Mouse (Mus musculus) Patski (cell line): ENCODE measurements around the gene Dnajb13. TPM values are rescaled to one million over a fixed set of nuclear protein-coding genes. Genes with fewer than 3 reads are reported as not detected.
"Not testable (repeated sequence)": the region's sequence is repeated elsewhere in the genome, so short reads cannot be mapped to it uniquely, and the experiment has no call there.

Experiments
- ATAC-seq: fragments of 100-300 bp; one replicate; pipeline ENCODE4 v1.8.0; 2021
- CTCF ChIA-PET: fragments of 350-600 bp; sonication (Branson Sonifier 250); formaldehyde crosslinking; loops from one replicate; lab custom pipeline; 2022; ENCODE audit warnings: inconsistent platforms; lab: Charles Lee
- POLR2A ChIA-PET: fragments of 350-600 bp; sonication (Branson Sonifier 250); formaldehyde crosslinking; loops from one replicate; lab custom pipeline; 2022; ENCODE audit warnings: antibody characterized with exemption, inconsistent platforms; lab: Charles Lee
- DNase-seq: peaks from one replicate; pipeline ENCODE4 v3.0.0-alpha.2; 2011; ENCODE audit warnings: low read depth, low spot score
- H3K27me3 ChIP-seq: fragments of 371-371 bp; one replicate; pipeline ENCODE4 v1.5.1; 2021
- CTCF ChIP-seq: fragments of 100-300 bp; IDR thresholded peaks from one replicate; pipeline ENCODE4 v1.5.1; 2021
- in situ Hi-C: fragments of 300-500 bp; cut with MboI; formaldehyde crosslinking; loops from 3 replicates; pipeline ENCODE4 v1.11.1; 2018; ENCODE audit warnings: low pct_unique_long_range_greater_than_20kb, mixed read lengths
- polyA plus RNA-seq: library from polyadenylated mRNA; unstranded; gene quantifications from one replicate; pipeline ENCODE4 v1.2.3, GENCODE M21; 2021

The Dnajb13 gene
- polyA plus RNA-seq, 1 experiment from 2014 or later, result 0.05 TPM

DNA sequence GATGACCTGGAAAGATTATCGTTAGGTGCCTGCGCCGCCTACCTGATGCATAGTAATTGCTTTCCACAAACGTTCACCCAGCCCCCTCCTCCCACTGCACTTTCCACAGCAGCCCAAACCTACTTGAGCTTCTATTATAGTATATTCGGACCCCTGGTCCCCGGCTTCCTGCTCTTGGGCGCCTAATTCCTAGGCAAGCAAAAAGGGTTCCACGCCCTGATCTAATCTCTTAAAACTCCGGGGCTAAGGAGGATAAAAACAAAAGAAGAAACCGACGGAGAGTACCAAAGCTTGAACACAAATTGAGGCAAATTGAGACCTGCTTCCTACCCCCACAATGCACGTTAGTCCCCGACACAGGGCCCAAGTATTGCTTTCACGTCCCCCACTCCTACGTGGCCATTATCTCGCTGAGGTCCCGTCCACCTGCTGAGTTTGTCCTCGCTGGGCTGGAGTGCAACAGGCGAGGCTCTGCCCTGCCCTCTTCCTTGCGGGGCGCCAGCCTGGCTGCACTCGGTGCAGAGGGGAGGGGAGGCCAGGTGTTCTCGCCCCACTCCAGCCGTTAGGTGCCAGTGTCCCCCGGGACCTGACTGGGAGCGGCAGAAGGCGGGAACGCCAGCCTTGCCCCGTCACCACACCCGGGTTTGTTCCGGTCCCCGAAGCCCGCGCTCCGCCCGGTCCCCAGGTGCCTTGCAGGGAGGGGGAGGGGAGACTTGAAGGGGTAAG lies 22.2 kb downstream of the Dnajb13 start:
- in situ Hi-C loops, result no loop called here
- H3K27me3 ChIP-seq, result no peaks in the 10 kb centered on the region
- ChIA-PET POLR2A (no interaction called here), CTCF (no interaction called here)
- ATAC-seq (no peak), DNase-seq (no peak)
- no peak for TF ChIP-seq CTCF

DNA sequence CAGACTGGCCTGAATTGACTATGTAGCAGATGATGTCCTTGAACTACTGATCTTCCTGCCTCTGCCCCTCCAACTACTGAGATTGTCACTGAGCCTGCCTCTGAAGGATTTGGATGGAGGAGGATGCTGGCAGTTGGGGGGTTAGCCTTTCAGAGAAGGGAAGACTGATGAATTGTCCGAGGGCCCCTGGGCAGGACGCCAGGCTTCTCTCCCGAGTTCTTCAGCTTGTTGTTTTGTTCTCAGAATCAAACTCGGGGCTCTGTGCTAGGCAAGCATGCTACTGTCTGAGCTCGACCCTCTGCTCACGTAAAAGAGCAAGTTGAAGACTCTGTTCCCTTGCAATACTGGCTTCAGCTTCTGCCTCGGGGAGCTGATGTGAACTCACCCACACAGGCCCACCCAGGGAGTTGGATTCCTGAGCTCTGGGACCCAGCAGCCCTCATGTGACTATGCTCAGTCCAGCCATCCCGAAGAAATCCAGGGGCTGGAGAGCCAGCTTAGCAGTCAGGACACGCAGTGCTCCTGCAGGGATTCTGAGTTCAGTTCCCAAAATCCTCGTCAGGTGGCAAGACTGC lies 26.2 kb downstream of the Dnajb13 start:
- no peak for TF ChIP-seq CTCF
- POLR2A ChIA-PET, result no interaction called here
- no peak for ATAC-seq
- no peak for DNase-seq
- CTCF ChIA-PET, result no interaction called here
- in situ Hi-C loops, result no loop called here
- no peaks in the 10 kb centered on the region for H3K27me3 ChIP-seq

DNA sequence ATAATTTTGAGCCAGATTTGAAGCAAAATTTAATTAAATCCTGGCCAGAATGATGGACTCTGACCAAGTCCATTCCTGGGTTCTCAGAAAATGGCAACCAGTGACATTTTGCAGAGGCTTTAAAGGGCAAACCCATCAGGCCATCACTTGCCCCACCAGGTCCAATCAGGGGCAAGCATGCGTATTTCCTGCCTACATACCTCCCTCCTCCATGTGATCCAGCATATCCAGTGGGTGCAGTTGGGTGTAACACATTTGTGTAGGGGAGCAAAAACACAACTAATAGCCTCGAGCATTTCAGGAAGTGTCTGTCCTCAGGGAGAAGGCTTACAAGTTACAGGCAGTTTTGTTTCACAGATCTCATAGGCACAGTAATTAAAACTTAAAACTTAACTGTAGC lies 27.5 kb downstream of the Dnajb13 start:
- no peak for DNase-seq
- H3K27me3 ChIP-seq, result no peaks in the 10 kb centered on the region
- no peak for TF ChIP-seq CTCF
- ChIA-PET CTCF (no interaction called here), POLR2A (interaction anchor here (0.7 kb wide), 1 partner anchor 14 kb away, joined by 3 read pairs; no protein-coding TSS in a partner anchor)
- in situ Hi-C loops, result no loop called here
- no peak for ATAC-seq

DNA sequence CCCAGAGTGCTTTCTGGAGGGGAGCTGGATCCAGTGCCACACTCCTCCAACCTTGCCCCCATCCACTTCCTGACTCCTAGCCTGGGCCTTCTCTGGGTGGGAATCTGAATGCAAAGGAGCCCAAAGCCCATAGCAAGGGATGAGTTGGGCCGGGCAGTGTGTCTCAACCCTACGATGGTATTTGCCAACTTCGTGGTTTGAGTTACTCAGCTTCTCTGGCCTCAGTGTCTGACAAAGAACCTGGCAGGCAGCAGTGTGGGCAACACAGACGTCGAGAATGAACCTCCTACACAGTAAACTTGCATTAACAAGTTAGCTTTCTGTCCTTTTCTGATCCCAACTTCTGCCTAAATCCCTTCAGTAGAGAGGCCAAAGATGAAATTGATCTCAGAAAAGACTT lies 30.3 kb downstream of the Dnajb13 start:
- in situ Hi-C loops, result no loop called here
- POLR2A ChIA-PET, result interaction anchor here (0.7 kb wide), 1 partner anchor 349 kb away, joined by 6 read pairs; no protein-coding TSS in a partner anchor
- ATAC-seq, result no peak
- H3K27me3 ChIP-seq, result no peaks in the 10 kb centered on the region
- TF ChIP-seq CTCF, result no peak
- no peak for DNase-seq
- CTCF ChIA-PET, result no interaction called here

DNA sequence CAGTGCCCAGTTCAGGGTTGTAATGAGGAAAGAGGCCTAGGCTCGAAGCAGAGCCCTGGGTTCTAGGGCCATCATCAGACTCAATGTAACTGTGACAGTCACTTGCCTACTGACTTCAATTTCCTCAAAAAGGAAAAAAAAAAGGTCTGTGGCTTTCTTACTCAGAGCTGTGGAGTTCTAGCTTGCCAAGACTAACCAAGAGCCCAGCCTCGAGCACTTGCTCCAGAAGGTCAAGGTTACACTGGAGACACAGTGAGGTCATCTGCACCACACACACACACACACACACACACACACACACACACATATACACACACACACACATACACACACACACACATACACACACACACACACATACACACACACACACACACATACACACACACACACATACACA lies 32.7 kb downstream of the Dnajb13 start:
- POLR2A ChIA-PET, result not testable (repeated sequence)

DNA sequence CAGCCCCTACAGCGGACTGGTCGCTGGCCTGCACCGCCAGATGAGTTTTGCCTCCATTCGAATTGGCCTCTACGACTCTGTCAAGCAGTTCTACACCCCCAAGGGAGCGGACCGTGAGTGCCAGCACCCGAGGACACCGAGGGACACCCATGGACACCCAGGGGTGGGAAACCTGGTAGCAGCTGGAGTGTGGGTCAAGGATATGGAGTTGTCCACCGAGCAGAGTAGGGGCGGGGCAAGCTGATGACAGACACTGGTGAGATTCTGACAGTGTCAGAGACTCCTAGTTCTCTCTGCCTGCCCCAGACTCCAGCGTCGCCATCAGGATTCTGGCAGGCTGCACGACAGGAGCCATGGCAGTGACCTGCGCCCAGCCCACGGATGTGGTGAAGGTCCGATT lies 34.6 kb downstream of the Dnajb13 start:
- in situ Hi-C loops, result no loop called here
- no peaks in the 10 kb centered on the region for H3K27me3 ChIP-seq
- ATAC-seq, result no peak
- CTCF ChIA-PET, result no interaction called here
- POLR2A ChIA-PET, result no interaction called here
- no peak for DNase-seq
- TF ChIP-seq CTCF, result no peak

More for the DNA sequence above, 32.7 kb downstream of the Dnajb13 start:
- ATAC-seq, H3K27me3 ChIP-seq, in situ Hi-C loops, CTCF ChIA-PET, DNase-seq: not testable (repeated sequence)

DNA sequence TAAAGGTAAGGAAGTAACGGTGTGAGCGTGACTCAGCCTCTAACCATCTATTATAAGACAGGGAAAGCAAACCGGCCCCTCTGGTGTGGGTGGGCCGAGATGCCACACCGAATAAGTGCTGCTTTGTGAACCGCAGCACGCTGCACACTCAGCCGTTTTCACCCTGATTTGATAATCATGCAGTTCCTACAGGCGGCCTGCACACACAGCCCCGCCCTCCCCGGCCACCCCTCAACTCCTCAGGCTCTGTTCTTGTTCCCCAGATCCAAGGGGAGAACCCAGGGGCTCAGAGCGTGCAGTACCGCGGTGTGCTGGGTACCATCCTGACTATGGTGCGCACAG lies 35.0 kb downstream of the Dnajb13 start:
- ChIA-PET CTCF (no interaction called here), POLR2A (no interaction called here)
- DNase-seq (no peak), ATAC-seq (peak; percentile 73)
- in situ Hi-C loops, result no loop called here
- H3K27me3 ChIP-seq, result no peaks in the 10 kb centered on the region
- TF ChIP-seq CTCF, result no peak

DNA sequence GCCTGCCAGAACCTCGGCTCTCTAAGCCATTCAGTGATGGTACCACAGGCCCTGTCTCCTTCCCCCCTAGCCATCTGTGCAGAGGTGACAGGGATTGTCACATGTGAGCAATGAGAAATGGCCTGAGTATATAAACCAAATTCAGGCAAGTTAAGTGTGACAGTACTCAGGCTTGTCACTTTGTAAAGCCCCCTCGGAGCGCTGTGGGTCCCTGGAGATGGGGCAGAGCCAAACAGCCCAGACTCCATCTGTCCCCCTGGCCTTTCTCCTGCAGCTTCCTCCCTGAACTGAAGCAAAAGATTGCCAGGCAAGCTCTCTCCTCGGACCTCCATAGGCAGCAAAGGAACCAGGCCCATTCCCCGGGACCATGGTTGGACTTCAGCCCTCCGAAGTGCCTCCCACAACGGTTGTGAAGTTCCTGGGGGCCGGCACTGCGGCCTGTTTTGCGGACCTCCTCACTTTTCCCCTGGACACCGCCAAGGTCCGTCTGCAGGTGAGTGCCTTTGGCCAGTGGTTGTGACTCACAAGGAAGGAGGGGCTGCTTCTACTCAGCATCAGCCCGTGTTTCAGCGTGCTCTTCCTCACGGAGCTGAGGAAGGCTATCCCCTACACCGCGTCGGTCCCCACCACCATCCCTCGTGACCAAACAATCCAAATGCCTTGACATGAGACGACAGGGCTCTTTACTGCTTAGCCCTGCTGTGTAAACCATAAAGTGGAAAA lies 35.5 kb downstream of the Dnajb13 start:
- TF ChIP-seq CTCF, result no peak
- H3K27me3 ChIP-seq, result no peaks in the 10 kb centered on the region
- DNase-seq (no peak), ATAC-seq (no peak)
- in situ Hi-C loops, result no loop called here
- POLR2A ChIA-PET, result no interaction called here
- CTCF ChIA-PET, result no interaction called here

DNA sequence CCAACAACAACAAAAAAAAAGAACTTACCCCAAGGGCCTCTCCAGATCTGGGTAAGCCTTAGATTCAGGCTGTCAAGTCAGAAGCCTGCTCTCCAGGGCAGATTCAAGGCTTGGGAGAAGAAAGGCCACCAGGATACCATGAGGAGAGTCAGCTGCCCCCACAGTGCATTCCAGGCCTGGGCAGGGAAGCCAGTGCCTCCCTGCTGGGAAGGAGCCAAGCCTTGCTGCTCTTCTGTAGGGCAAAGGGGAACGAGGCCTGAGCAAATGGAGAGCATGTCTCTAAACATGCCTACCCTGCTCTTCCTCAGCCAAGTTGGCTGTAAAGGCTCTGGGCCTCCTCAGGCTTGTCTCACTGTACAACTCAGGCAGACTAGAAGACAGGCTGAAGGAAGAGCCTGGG lies 40.1 kb downstream of the Dnajb13 start:
- in situ Hi-C loops, result no loop called here
- H3K27me3 ChIP-seq, result no peaks in the 10 kb centered on the region
- ATAC-seq (no peak), DNase-seq (no peak)
- ChIA-PET CTCF (interaction anchor here (1.4 kb wide), 1 partner anchor 9 kb away, joined by 3 read pairs; no protein-coding TSS in a partner anchor), POLR2A (no interaction called here)
- TF ChIP-seq CTCF, result no peak

DNA sequence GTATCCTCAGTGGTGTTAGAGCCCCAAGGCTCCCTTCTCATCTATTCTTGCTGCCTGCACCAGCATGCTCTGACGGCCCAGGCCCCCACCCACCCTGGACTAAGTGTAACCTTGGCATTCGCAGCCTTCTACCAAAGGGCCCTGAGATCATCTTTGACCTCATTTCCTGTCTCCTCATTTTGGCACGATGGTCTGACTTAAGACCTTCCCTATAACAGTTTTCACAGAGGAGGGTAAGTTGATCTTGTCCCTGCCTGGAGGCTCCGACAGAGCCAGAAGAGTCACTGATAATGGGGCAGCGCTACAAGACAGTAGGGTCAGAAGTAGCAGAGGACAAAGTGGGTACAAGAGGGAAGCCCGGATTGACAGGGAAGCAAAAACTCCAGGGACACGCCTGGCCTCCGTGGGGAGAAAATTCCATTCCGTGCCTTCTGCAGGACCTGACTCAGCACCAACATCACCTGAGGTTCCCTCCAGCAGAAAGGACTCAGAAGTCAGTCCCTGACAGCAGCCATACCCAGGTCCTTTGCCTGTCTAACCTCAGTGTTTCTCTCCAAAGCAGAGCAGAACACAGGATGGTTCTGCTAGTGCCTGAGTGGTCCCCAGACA lies 40.8 kb downstream of the Dnajb13 start:
- in situ Hi-C loops, result no loop called here
- DNase-seq (no peak), ATAC-seq (no peak)
- CTCF ChIA-PET, result no interaction called here
- no peak for TF ChIP-seq CTCF
- H3K27me3 ChIP-seq, result no peaks in the 10 kb centered on the region
- POLR2A ChIA-PET, result no interaction called here

DNA sequence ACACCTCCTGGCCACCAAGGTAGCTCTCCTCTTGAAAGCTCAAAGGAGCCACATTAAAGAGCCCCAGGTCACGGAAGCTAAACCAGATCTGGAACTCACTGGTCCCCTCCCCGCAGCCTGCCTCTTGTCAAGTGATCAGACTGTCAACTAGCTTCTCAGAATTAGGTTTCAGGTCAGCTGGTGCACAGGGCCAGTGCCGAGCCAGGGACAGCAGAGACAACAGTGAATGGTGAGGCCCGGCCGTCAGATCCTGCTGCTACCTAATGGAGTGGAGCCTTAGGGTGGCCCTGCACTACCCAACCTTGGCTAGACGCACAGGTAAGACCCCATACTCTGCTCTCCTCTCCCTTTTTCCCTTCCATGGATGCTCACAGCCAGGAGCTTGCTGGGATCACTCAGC lies 42.0 kb downstream of the Dnajb13 start, which contains the start of gene Ucp3:
TSS of gene Ucp3 (plus strand) at position 214 of the 400 bp plus-strand sequence.
- ChIA-PET POLR2A (no interaction called here), CTCF (no interaction called here)
- in situ Hi-C loops, result no loop called here
- ATAC-seq (no peak), DNase-seq (no peak)
- H3K27me3 ChIP-seq, result no peaks in the 10 kb centered on the region
- no peak for TF ChIP-seq CTCF
